Mouse (Mus musculus): ENCODE data around the gene Clrn2.

The Clrn2 gene

GRCm38 (mm10) chr5:45510071-45510470 is 56.5 kb downstream of the Clrn2 start:
- no peak for DNase-seq (ENCODE audit: low spot score in 2 of 2)

DNA sequence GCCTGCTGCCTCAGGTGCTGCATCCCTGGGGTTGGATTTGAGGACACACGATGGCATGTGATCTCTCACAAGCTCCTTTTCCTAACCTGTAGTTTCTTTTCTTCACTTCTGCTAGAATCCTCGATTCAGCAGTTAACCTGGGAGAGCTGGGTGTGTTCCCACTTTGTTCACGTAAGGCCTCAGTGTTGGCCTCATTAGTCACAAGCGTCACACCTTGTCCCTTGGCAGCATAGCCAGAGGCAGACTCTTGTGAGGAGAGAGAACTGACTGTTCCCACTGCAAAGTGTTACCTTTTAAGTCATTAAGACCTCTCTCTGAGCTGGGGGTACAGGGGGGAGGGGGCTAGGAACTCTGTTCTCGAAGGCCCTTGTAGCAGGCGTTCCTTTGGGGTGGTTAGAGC is 59.4 kb downstream of the Clrn2 start:
- no peak for DNase-seq (ENCODE audit: low spot score in 2 of 2)

DNA sequence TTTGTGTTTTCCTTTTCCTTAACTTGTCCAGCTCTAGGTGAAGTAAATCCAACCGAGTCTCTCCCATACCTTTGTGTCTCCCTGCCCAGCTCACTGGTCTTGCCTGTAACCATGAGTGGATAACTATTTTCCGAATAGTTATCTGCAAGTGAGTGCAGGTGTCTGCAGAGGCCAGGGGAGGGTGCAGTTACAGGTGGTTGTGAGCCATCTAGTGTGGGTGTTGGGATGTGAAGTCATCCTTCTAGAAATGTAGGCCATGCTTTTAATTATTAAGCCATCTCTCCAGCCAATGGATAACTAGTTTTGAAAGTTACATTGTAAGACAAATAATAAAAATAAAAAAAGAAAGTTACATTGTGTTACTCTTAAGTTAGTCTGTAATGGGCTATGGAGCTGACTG is 60.0 kb downstream of the Clrn2 start:
- no peak for DNase-seq (ENCODE audit: low spot score in 2 of 2)
